ENCODE assay signal across 15 mouse cellular contexts in the genomic region with DNA sequence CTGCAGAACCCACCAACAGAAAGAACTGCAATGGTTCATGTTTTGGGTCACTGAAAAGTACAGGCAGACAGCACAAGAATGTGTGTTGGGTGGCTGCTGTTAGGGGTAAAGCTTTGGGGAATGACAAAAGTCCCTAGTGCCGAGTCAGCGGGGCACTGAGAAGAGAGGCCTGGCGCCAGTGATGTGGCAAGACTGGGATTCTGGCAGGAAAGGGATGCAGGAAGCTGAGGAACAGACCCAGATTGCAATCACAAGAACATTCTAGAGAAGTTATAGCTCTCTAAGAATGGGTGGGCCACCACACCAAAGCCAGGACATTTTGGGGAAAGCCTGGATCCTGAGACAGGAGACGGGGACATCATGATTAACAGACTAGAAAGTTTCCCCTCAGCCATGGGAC.
DNase-seq lines count a peak whose midpoint lies in the region; ATAC-seq lines count a peak whose summit lies in the region.
"Had no signal": no experiment of that assay in that cellular context is flagged by ENCODE, and none has a peak within 500 bp of the region (broad histone marks: within the 10 kb centered on the region; RNA-seq: fewer than 3 reads in every experiment).

No protein-coding gene starts in this region.

- peaks cover 82% of the 10 kb centered on the region for H3K4me1 ChIP-seq in heart, embryonic 10.5 days
- H3K4me1 ChIP-seq in limb, embryonic 10.5 days, result peaks cover 52% of the 10 kb centered on the region
- H3K4me1 ChIP-seq: liver, embryonic 13.5 days had no signal

- H3K27me3 ChIP-seq in heart, embryonic 10.5 days (ENCODE audit: insufficient read depth, poor library complexity, severe bottlenecking), result peaks cover 10% of the 10 kb centered on the region; the same call in 1 of the 2 replicates
- peaks cover 8% of the 10 kb centered on the region for H3K27me3 ChIP-seq in limb, embryonic 10.5 days (ENCODE audit: low read depth, poor library complexity, severe bottlenecking)
- H3K27me3 ChIP-seq: CH12.LX; liver, embryonic 13.5 days had no signal

- intact Hi-C loops in heart, postnatal 36 days (cut with DNase I), result loop anchor here (10.0 kb wide), 1 partner anchor 396 kb away; a partner anchor contains a TSS

- H3K27ac ChIP-seq in heart, embryonic 10.5 days, result peak overlapping the region; percentile 87
- 0 out of 2 replicates have a peak overlapping the region, but pooled peaks have one; percentile 22 for H3K27ac ChIP-seq in limb, embryonic 10.5 days
- H3K27ac ChIP-seq: liver, embryonic 13.5 days; stomach, postnatal 0 days had no signal

- 81% methylated on average over 4 of the region's 4 CpGs for WGBS in heart, embryonic 10.5 days
- 94% methylated on average over 4 of the region's 4 CpGs for WGBS in limb, embryonic 10.5 days

- H3K4me3 ChIP-seq in heart, embryonic 10.5 days, result no peak overlapping the region
- no peak overlapping the region for H3K4me3 ChIP-seq in limb, embryonic 10.5 days
- H3K4me3 ChIP-seq: liver, embryonic 13.5 days had no signal

- ATAC-seq in erythroblast, adult 5-6 weeks (replicated peaks; ENCODE audit: low FRiP score, poor library complexity, severe bottlenecking), result no peak
- ATAC-seq: activated CD4-positive, CD25-positive, alpha-beta regulatory T cell, adult 4 months had no signal

- no peaks in the 10 kb centered on the region for H3K9me3 ChIP-seq in heart, embryonic 10.5 days
- H3K9me3 ChIP-seq in limb, embryonic 10.5 days (replicated peaks), result no peaks in the 10 kb centered on the region
- H3K9me3 ChIP-seq: liver, embryonic 13.5 days had no signal

- DNase-seq in heart, embryonic 10.5 days (ENCODE audit: low spot score), result no peak
- DNase-seq in heart, postnatal 36 days, result no peak
- DNase-seq in 3T3-L1 (ENCODE audit: low read depth, low spot score) (peak; percentile 16), NIH3T3 (ENCODE audit: low read depth) (peak; percentile 44)
- DNase-seq in limb, embryonic 10.5 days (ENCODE audit: low spot score), result no peak
- no peak for DNase-seq in spleen, postnatal 36 days (ENCODE audit: low spot score in 2 of 2)
- DNase-seq: cerebellum, adult 9-11 months; liver, embryonic 13.5 days; midbrain, embryonic 14.5 days; spleen, adult 18-20 months; thymus, postnatal 14 days had no signal

- no peaks in the 10 kb centered on the region for H3K36me3 ChIP-seq in heart, embryonic 10.5 days
- no peaks in the 10 kb centered on the region for H3K36me3 ChIP-seq in limb, embryonic 10.5 days
- H3K36me3 ChIP-seq: liver, embryonic 13.5 days had no signal

Comparison
In these comparisons a context has a peak if more than half of its experiments do, and no peak if none do; other contexts are left out.
1. DNase-seq: peak in 3T3-L1 (single experiment) and NIH3T3 (single experiment); none in heart, embryonic 10.5 days (single experiment), heart, postnatal 36 days (0 of 2), limb, embryonic 10.5 days (single experiment) and spleen, postnatal 36 days (0 of 2).